Mouse (Mus musculus): ENCODE results near the gene Smim6.

Smim6 gene

GRCm38 (mm10) chr11:115911632-115912376, at the start of gene Smim6:
Smim6 (plus strand) TSS chr11:115912017.
- DNase-seq (ENCODE audit: low read depth) = no peak

- DNase-seq (ENCODE audit: low read depth) = no peak
Observed at GRCm38 (mm10) chr11:115863895-115864294, 47.9 kb upstream of the Smim6 start.

GRCm38 (mm10) chr11:115869393-115869792, 42.4 kb upstream of the Smim6 start:
- no peak for DNase-seq (ENCODE audit: low read depth)

GRCm38 (mm10) chr11:115872437-115872836, 39.4 kb upstream of the Smim6 start:
- no peak for DNase-seq (ENCODE audit: low read depth)

GRCm38 (mm10) chr11:115875935-115876334, 35.9 kb upstream of the Smim6 start:
- DNase-seq (ENCODE audit: low read depth) = no peak

- no peak for DNase-seq (ENCODE audit: low read depth)
Observed at GRCm38 (mm10) chr11:115876438-115876837, 35.4 kb upstream of the Smim6 start.

GRCm38 (mm10) chr11:115877174-115877755, 34.6 kb upstream of the Smim6 start:
- DNase-seq (ENCODE audit: low read depth) = no peak

GRCm38 (mm10) chr11:115878071-115878470, 33.7 kb upstream of the Smim6 start:
- DNase-seq (ENCODE audit: low read depth) = no peak

GRCm38 (mm10) chr11:115881002-115881401, 30.8 kb upstream of the Smim6 start:
- DNase-seq (ENCODE audit: low read depth) = peak; percentile 72

- no peak for DNase-seq (ENCODE audit: low read depth)
Observed at GRCm38 (mm10) chr11:115883251-115883650, 28.6 kb upstream of the Smim6 start.

GRCm38 (mm10) chr11:115884361-115884760, 27.5 kb upstream of the Smim6 start:
- no peak for DNase-seq (ENCODE audit: low read depth)

- DNase-seq (ENCODE audit: low read depth) = no peak
Observed at GRCm38 (mm10) chr11:115885281-115885680, 26.5 kb upstream of the Smim6 start.

GRCm38 (mm10) chr11:115886446-115886845, 25.4 kb upstream of the Smim6 start:
- DNase-seq (ENCODE audit: low read depth) = no peak

- DNase-seq (ENCODE audit: low read depth) = no peak
Observed at GRCm38 (mm10) chr11:115888020-115888419, 23.8 kb upstream of the Smim6 start.

- no peak for DNase-seq (ENCODE audit: low read depth)
Observed at GRCm38 (mm10) chr11:115889159-115889558, 22.7 kb upstream of the Smim6 start.

- no peak for DNase-seq (ENCODE audit: low read depth)
Observed at GRCm38 (mm10) chr11:115892213-115892612, 19.6 kb upstream of the Smim6 start.

GRCm38 (mm10) chr11:115893071-115893470, 18.7 kb upstream of the Smim6 start:
- DNase-seq (ENCODE audit: low read depth) = no peak

- no peak for DNase-seq (ENCODE audit: low read depth)
Observed at GRCm38 (mm10) chr11:115894755-115895520, 16.9 kb upstream of the Smim6 start.

GRCm38 (mm10) chr11:115898446-115898845, 13.4 kb upstream of the Smim6 start:
- DNase-seq (ENCODE audit: low read depth) = no peak

- DNase-seq (ENCODE audit: low read depth) = peak; percentile 77
Observed at GRCm38 (mm10) chr11:115898886-115899285, 12.9 kb upstream of the Smim6 start.

- no peak for DNase-seq (ENCODE audit: low read depth)
Observed at GRCm38 (mm10) chr11:115899486-115900266, 12.1 kb upstream of the Smim6 start, which contains the start of gene Smim5. Smim5 (plus strand) TSS chr11:115899966.
